Mouse (Mus musculus) cerebellum, postnatal 25 days (tissue): ENCODE results near the gene Cysrt1.
"Not testable (repeated sequence)": the region's sequence is repeated elsewhere in the genome, so short reads cannot be mapped to it uniquely, and the experiment has no call there.

Experiments used
- DNase-seq, 2 experiments: peaks; one replicate each; pipeline ENCODE4 v3.0.0; 2021; ENCODE audit warnings: mixed read lengths in 2 of 2

Gene Cysrt1

DNA sequence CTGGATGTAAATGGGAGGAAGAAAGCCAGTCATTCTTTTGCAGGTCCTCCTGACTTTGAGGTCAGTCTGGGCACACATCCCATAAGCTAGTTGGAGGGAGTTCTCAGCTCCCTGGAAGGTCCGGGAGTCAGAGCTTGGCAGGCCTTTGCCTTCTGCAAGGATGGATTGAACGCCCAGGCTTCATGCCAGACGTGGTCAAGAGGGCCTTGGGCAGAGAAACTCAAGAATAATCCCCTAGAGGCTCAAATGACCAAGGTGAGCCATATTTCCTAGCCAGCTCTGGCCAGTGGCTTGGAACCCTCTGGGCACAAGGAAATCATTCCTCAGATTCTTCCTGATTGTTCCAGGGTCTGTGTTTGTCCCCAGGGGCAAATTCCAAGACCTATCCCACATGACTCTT is 22.6 kb upstream of the Cysrt1 start:
- peak; percentile 87 to 93 for DNase-seq

- DNase-seq: peak in 1 of 2 experiments; percentile 44
Observed at GRCm38 (mm10) chr2:25264286-25264660, 22.0 kb upstream of the Cysrt1 start.

DNA sequence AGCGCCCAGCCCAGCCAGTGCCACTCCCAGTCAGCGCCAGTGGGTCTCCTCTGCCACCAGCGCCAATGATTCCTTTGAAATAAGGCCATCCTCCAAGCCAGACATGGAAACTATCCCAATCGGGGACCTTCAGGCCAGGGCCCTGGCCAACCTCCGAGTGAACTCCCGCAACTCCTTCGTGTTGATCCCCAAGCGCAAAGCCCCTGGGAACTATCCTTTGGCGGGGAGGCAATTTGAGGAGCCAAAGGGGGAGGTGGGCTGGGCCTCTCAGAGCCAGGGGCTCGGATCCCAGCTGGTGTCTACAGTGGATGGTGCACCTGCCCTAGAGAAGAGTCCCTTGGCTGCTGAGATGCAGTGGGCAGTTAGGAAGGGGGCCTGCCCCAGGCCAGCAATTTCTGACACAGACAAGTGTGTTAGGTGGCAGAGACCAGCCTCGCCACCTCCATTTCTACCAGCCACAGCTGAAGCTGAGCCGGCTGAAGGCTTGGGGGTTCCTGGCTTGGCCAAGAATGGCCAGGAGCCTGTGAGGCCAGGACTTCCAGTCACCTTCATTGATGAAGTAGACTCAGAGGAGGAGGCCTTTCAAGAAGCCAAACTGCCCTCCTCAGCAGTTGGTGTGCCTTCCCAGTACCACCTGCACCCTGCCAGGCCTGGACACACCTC is 21.5 kb upstream of the Cysrt1 start:
- DNase-seq: peak in 1 of 2 experiments; percentile 55

DNA sequence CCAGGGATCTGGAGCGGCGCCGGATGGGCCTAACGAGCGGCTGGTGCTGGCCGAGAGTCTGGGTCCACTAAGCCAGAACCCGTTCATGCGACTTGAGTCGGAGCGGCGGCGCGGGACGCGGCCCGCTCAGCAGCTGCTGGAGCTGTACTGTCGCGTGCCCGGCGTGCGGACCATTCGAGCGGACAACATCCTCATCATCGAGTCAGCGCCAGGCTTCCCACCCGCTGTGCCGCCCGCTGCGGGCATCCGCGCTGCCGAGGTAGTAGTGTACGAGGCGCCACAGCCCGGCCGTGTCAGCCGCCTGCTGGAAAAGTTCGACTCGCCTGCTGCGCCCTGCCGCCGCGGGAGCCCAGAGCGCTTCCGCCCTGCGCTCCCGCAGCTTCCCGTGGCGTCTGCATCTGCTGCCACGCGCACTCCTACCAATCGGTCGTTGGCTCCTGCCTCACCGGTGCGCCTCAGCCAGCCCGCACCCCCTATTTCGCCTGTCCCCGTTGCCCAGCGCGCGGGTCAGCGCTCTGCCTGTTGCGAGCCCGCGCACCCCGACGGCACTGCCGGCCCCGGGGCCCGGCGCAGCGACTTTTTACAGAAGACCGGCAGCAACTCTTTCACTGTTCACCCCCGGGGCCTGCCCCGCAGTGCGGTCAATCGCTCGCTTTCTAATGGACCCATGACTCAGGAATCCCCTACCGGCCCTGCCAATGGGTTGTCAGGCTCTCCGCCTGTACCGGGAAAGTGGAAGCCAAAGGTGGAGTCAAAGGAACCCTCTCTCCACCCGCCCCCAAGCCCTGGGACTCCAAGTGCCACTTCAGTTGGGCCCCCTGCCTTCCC is 20.8 kb upstream of the Cysrt1 start:
- DNase-seq: peak; percentile 86 to 88

DNA sequence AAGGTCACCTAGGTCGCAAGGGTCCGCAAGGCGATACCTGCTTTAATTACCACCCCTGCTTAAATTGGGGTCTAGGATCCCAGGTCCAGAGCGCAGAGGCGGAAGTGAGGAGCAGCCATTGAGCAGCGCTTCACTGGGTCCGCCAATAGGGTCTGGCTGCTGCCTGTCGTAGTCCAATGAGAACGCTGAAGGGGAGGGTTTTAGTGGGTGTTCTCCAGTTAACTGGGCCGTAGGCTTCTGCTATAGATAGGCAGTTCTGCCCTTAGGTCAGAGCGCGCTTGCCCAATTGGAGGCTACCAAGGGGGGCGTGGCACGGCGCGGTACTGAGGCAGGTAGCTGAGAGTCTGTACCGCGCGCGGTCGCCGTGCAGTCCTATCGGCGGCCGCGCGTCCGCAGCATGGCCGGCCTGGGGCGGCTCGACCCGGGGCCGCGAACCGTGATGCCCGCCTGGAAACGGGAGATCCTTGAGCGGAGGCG is 20.1 kb upstream of the Cysrt1 start, which contains the start of gene Tprn:
Tprn (plus strand) TSS at position 328 of the 477 bp plus-strand sequence.
- DNase-seq: peak; percentile 97 to 98

DNA sequence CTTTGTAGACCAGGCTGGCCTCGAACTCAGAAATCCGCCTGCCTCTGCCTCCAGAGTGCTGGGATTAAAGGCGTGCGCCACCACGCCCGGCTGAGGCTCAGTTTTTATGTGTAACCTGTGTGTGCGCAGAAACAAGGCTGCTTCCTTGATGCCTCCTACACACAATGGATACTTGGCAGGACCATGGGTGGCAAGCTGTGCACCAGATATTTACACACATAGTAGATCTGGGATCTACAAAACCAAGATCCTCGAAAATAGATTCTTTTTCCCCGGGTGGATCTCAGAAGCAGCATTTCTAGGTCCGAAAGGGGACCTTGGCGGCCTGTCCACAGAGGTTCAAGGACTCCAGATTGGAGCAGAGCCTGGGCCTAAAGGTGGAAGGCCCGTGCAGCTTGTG is 19.6 kb upstream of the Cysrt1 start:
- DNase-seq: peak in 1 of 2 experiments; percentile 38

DNA sequence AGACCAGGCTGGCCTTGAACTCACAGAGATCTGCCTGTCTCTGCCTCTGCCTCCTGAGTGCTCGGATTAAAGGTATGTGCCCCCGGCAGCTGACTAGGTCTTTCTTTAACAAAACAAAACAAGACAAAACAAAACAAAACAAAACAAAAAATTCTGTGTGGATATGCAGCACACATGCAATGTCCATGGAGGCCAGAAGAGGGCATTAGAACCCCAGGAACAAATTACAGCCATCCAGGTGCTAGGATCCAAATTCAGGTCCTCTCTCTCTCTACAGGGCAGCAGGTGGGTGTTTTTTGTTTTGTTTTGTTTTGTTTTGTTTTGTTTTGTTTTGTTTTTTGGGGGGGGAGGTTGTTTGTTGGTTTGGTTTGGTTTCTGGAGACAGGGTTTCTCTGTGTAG is 16.6 kb upstream of the Cysrt1 start:
- peak in 1 of 2 experiments; percentile 52 for DNase-seq

- DNase-seq: not testable (repeated sequence)
Observed at GRCm38 (mm10) chr2:25257250-25257649, 15.0 kb upstream of the Cysrt1 start.

- peak; percentile 41 to 76 for DNase-seq
Observed at GRCm38 (mm10) chr2:25256443-25257109, 14.3 kb upstream of the Cysrt1 start.

DNA sequence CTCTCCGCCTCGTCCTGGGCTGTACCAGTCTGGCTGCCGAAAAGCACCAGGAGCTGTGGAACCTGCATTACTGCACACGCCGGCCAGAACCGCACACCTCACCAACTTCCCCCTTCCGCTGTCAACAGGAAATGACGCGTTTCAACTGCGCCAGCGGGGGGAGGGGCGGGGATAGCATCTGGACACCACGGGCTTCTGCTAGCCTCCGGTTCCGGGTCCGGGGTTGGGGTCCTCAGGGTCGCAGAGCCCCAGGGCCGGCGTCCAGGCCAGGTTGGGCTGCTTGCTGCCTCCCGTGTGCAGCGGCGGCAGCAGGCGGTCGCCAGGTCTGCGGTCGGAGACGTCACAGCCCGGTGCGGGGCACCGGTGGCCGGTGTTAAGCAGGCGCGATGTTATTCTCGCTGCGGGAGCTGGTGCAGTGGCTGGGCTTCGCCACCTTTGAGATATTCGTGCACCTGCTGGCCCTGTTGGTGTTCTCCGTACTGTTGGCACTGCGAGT is 13.1 kb upstream of the Cysrt1 start, which contains the start of gene Tmem203:
Tmem203 (plus strand) TSS at position 156 of the 496 bp plus-strand sequence.
- peak; percentile 92 to 94 for DNase-seq

DNA sequence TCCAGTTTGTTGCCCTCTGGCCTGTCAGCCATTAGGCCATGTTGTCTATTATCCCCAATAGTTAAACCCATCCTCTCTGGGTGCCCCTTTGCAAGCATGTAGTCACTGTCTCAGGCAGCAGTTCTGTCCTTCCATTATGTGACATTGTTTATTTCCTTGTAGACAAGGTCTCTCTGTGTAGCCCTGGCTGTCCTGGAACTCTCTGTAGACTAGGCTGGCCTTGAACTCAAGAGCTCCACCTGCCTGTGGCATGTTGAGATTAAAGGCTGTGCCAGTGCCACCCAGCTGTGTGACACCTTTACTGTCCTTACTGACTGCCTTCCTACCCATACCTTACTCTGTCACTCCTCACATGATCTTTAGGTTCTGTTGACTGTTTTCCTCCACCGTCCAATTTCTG is 10.1 kb upstream of the Cysrt1 start:
- peak in 1 of 2 experiments; percentile 52 for DNase-seq

GRCm38 (mm10) chr2:25246183-25247072 is 4.2 kb upstream of the Cysrt1 start, which contains the start of gene AL732309.1:
TSS of gene AL732309.1 (minus strand) at chr2:25246863.
- DNase-seq: peak; percentile 44 to 63

- DNase-seq: peak in 1 of 2 experiments; percentile 6
Observed at GRCm38 (mm10) chr2:25244144-25244543, 1.9 kb upstream of the Cysrt1 start.

- peak in 1 of 2 experiments; percentile 27 for DNase-seq
Observed at GRCm38 (mm10) chr2:25243342-25243741, 1.1 kb upstream of the Cysrt1 start.

- DNase-seq: peak in 1 of 2 experiments; percentile 29
Observed at GRCm38 (mm10) chr2:25241438-25241775, 845 bp downstream of the Cysrt1 start.

DNA sequence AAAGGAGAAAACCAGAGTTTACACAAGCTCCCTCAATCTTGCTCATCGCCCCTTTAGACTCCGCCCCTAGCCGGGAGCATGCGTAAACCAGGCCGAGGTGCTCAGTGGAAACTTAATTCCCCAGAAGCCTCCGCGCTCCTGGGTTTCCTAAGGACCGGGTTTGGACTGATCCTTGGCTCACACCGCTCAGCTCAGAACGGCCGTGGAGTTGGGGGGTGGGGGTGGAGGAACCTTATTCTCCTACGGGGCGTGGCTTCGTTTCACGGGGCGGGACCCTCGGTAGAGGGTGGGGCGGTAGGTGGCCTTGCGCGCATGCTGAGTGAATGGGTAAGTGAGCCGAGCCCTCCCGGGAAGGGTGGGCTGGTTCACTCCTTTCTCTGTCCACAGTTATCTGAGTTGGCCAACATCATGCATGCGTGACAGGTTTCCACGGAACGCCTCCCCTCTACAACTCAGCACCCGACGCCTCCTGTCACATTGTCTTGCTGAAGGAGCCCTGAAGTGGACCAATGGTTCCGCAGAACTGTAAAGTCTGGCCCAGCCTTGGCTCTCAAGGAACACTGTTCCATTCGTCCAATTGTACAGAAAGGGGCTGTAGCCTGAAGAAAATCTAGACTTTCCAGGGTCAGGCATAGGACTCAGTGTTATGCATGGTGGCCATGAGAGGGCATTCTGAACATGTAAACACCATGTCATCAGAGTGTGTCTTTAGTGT is 1.4 kb downstream of the Cysrt1 start:
- peak; percentile 73 to 82 for DNase-seq

DNA sequence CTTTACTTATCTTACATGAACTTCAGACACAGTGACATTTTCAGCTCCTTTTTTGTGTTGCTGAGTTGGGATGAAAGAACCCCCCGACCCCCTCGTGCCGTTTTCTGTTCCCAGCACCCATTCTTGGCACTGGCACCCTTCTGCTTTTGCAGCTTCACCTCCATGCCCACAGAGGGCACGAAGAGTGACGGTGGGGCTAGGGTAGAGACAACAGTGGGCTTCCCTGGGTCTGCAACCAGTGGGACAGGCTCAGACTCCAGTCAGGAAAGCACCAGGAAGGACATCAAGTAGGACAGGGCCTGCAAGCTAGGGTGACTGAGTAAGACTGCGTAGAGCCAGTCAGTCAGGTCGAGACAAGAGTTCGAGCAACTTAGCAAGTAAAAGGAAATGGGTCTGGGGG is 1.9 kb downstream of the Cysrt1 start:
- DNase-seq: no peak

DNA sequence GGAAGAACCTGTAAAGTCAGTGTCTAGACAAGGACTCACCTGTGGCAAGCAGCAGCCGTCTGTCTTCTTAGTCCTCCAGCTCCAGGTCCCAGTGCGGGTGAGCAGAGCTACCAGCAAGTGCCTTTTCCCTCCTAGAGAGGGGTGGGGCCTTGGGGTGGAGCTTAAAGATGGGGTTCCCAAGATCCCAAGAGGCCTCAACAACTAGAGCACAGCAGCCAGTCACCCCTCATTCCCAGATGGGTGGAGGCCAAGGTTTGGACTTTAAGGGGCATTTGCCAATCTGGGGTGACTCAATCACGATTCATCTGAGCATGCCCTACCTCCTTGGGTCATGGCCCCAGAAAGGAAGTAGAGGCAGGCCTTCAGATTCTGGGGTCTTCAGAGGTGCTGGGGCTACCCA is 2.5 kb downstream of the Cysrt1 start:
- DNase-seq: peak in 1 of 2 experiments; percentile 12

- no peak for DNase-seq
Observed at GRCm38 (mm10) chr2:25238106-25238505, 4.1 kb downstream of the Cysrt1 start.

- no peak for DNase-seq
Observed at GRCm38 (mm10) chr2:25237522-25237921, 4.7 kb downstream of the Cysrt1 start.

DNA sequence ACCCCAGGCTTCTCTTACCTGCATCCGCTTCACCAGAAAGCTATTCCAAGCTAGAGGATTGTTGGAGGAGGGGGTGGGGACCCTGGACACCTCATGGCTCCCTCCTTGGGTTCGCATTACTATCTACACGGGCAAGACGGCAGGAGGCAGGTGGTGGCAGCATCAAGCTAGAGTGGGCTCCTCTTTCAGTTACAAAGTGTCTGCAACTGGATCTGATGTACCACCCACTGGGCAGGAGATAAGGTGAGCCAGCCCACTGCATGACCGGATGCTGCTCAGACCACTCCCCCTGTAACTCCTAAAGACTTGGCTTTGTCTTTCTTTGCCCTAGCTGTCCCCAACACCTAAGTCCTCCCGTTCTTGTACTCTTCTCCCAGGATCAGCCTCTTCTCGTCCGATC is 5.6 kb downstream of the Cysrt1 start, which contains the start of gene Rnf224:
Rnf224 (minus strand) TSS at position 174 of the 400 bp plus-strand sequence.
- peak in 1 of 2 experiments; percentile 3 for DNase-seq
